Mouse (Mus musculus): ENCODE data around the gene Afap1.

- TF ChIP-seq GATA1 (IDR thresholded peaks at IDR 0.05; ENCODE audit: low read length) (no peak), TAL1 (IDR thresholded peaks at IDR 0.05; ENCODE audit: low read length) (no peak)
Measured at GRCm38 (mm10) chr5:35920557-35920956, 27.4 kb downstream of the Afap1 start.

Measured in erythroblast, embryonic 14.5 days (primary cell).